Mouse (Mus musculus): ENCODE results near the gene Ctnnd2. TPM values are rescaled to one million over a fixed set of nuclear protein-coding genes. Genes with fewer than 3 reads are reported as not detected.
A peak's percentile ranks its signal among the peaks of the same experiment; 100 is the strongest.
"Not testable (repeated sequence)": the region's sequence is repeated elsewhere in the genome, so short reads cannot be mapped to it uniquely, and the experiment has no call there.

Ctnnd2 gene
- polyA plus RNA-seq (2015; fragmentation: Nextera tagmentation; extraction: Ambion mirVana): 0.05 and 0.15 TPM in 2 replicates

GRCm38 (mm10) chr15:30172391-30173281, at the start of gene Ctnnd2:
TSS of gene Ctnnd2 (plus strand) at chr15:30172593.
- Histone ChIP-seq H3K4me2 (ENCODE audit: low read depth, low read length) (peak within 1 kb of the TSS; percentile 70), H3K27me3 (ENCODE audit: insufficient read depth, low read length) (peaks cover 39% of the 10 kb centered on the region), H3K4me3 (ENCODE audit: low read depth, low read length) (peak within 1 kb of the TSS; percentile 42), H3K9me3 (ENCODE audit: low read length) (no peaks in the 10 kb centered on the region), H3K9ac (replicated peaks) (no peak within 1 kb of the TSS), H3K4me1 (ENCODE audit: insufficient read depth) (0 out of 2 replicates have a peak, but pooled peaks cover 3% of the 10 kb centered on the region), H3K36me3 (replicated peaks; ENCODE audit: insufficient read depth, low read length) (no peaks in the 10 kb centered on the region), H3K27ac (ENCODE audit: low read depth) (no peak within 1 kb of the TSS)
- peak; percentile 47 for ATAC-seq
- TF ChIP-seq EP300 (IDR thresholded peaks at IDR 0.05; ENCODE audit: low read depth) (no peak), CTCF (IDR thresholded peaks at IDR 0.05; ENCODE audit: low read depth) (no peak)
- DNase-seq: peak; percentile 37
- WGBS (ENCODE audit: insufficient replicate concordance): under 1% methylated on average over 69 of the region's 136 CpGs

- Histone ChIP-seq H3K9me3 (ENCODE audit: low read length) (no peaks in the 10 kb centered on the region), H3K9ac (replicated peaks) (no peak overlapping the region), H3K27me3 (ENCODE audit: insufficient read depth, low read length) (no peaks in the 10 kb centered on the region), H3K27ac (ENCODE audit: low read depth) (no peak overlapping the region), H3K4me3 (ENCODE audit: low read depth, low read length) (no peak overlapping the region), H3K4me2 (ENCODE audit: low read depth, low read length) (no peak overlapping the region), H3K4me1 (ENCODE audit: insufficient read depth) (no peaks in the 10 kb centered on the region), H3K36me3 (replicated peaks; ENCODE audit: insufficient read depth, low read length) (no peaks in the 10 kb centered on the region)
- TF ChIP-seq EP300 (IDR thresholded peaks at IDR 0.05; ENCODE audit: low read depth): no peak
- TF ChIP-seq CTCF (IDR thresholded peaks at IDR 0.05; ENCODE audit: low read depth): no peak
- DNase-seq: no peak
- 67% methylated on average over 6 of the region's 6 CpGs for WGBS (ENCODE audit: insufficient replicate concordance)
- ATAC-seq: no peak
Measured at GRCm38 (mm10) chr15:30130705-30131104, 41.7 kb upstream of the Ctnnd2 start.

- H3K9me3 ChIP-seq (ENCODE audit: low read length); H3K4me2 ChIP-seq (ENCODE audit: low read depth, low read length); H3K4me3 ChIP-seq (ENCODE audit: low read depth, low read length); H3K4me1 ChIP-seq (ENCODE audit: insufficient read depth); H3K27ac ChIP-seq (ENCODE audit: low read depth); ATAC-seq; H3K9ac ChIP-seq (replicated peaks); DNase-seq; H3K27me3 ChIP-seq (ENCODE audit: insufficient read depth, low read length); H3K36me3 ChIP-seq (replicated peaks; ENCODE audit: insufficient read depth, low read length): not testable (repeated sequence)
- WGBS (ENCODE audit: insufficient replicate concordance): 39% methylated on average over 1 of the region's 1 CpGs
Measured at GRCm38 (mm10) chr15:30139626-30140025, 32.8 kb upstream of the Ctnnd2 start.

DNA sequence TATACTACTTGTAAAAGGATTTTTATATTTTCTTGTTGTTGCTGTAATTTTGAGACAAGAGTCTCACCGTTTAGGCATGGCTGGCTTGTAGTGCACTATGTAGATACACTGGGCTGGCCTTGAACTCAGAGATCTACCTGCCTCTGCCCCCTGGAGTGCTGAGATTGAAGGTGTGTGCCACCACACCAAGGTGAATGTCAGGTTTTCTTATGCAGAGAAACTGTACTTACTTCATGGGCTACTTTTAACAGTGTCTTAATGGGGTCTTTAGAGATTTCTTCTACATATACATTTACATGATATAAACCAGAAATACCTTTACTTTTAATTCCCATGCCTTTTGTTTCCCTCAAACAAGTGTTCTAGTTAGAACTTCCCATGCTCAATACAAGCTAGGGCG, 27.0 kb upstream of the Ctnnd2 start:
- H3K9me3 ChIP-seq (ENCODE audit: low read length): no peaks in the 10 kb centered on the region
- H3K4me2 ChIP-seq (ENCODE audit: low read depth, low read length): no peak overlapping the region
- no peak overlapping the region for H3K4me3 ChIP-seq (ENCODE audit: low read depth, low read length)
- H3K9ac ChIP-seq (replicated peaks): no peak overlapping the region
- 76% methylated on average over 2 of the region's 2 CpGs for WGBS (ENCODE audit: insufficient replicate concordance)
- no peaks in the 10 kb centered on the region for H3K36me3 ChIP-seq (replicated peaks; ENCODE audit: insufficient read depth, low read length)
- DNase-seq (no peak), ATAC-seq (no peak)
- TF ChIP-seq EP300 (IDR thresholded peaks at IDR 0.05; ENCODE audit: low read depth): no peak
- H3K27me3 ChIP-seq (ENCODE audit: insufficient read depth, low read length): no peaks in the 10 kb centered on the region
- H3K4me1 ChIP-seq (ENCODE audit: insufficient read depth): no peaks in the 10 kb centered on the region
- H3K27ac ChIP-seq (ENCODE audit: low read depth): no peak overlapping the region

DNA sequence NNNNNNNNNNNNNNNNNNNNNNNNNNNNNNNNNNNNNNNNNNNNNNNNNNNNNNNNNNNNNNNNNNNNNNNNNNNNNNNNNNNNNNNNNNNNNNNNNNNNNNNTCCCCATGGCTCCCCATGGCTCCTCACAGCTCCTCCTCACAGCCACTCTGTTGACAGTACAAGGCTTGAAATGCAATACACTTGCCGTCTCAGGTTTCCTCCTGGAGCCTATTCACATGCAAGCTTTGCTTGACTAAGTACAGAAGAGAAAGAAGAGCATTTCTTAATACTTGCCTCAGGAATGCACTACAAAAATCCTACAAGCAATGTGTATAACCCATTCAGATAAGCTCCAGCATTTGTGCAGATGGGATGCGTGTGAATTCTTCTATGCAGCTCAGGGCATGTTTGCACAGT, 20.2 kb upstream of the Ctnnd2 start:
- no peaks in the 10 kb centered on the region for H3K4me1 ChIP-seq (ENCODE audit: insufficient read depth)
- WGBS (ENCODE audit: insufficient replicate concordance): 43% methylated on average over 2 of the region's 2 CpGs
- H3K4me2 ChIP-seq (ENCODE audit: low read depth, low read length): no peak overlapping the region
- DNase-seq (no peak), ATAC-seq (no peak)
- no peaks in the 10 kb centered on the region for H3K27me3 ChIP-seq (ENCODE audit: insufficient read depth, low read length)
- no peak overlapping the region for H3K9ac ChIP-seq (replicated peaks)
- no peak overlapping the region for H3K27ac ChIP-seq (ENCODE audit: low read depth)
- no peaks in the 10 kb centered on the region for H3K36me3 ChIP-seq (replicated peaks; ENCODE audit: insufficient read depth, low read length)
- TF ChIP-seq CTCF (IDR thresholded peaks at IDR 0.05; ENCODE audit: low read depth) (no peak), EP300 (IDR thresholded peaks at IDR 0.05; ENCODE audit: low read depth) (no peak)
- no peak overlapping the region for H3K4me3 ChIP-seq (ENCODE audit: low read depth, low read length)
- no peaks in the 10 kb centered on the region for H3K9me3 ChIP-seq (ENCODE audit: low read length)

DNA sequence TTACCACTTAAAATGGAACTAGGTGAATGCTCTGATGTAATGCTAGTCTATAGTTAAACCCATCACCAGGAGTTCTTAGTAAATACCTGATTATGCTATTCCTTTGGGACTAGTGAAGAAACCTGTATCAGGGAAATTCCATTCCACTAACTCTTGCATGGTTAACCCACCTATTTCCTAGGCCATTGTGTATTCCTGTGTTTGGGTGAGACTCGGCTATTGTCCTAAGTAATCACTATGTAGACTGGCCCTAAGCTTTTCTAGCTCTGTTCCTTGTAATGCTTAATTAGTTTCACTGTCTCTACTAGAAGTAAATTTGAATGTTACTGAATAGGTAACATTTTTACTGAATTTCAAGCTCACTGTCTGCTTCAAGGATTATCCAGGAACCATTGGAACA, 14.4 kb upstream of the Ctnnd2 start:
- DNase-seq (no peak), ATAC-seq (no peak)
- Histone ChIP-seq H3K4me3 (ENCODE audit: low read depth, low read length) (no peak overlapping the region), H3K27ac (ENCODE audit: low read depth) (no peak overlapping the region), H3K9me3 (ENCODE audit: low read length) (no peaks in the 10 kb centered on the region), H3K27me3 (ENCODE audit: insufficient read depth, low read length) (no peaks in the 10 kb centered on the region), H3K4me1 (ENCODE audit: insufficient read depth) (no peaks in the 10 kb centered on the region), H3K9ac (replicated peaks) (no peak overlapping the region), H3K4me2 (ENCODE audit: low read depth, low read length) (no peak overlapping the region), H3K36me3 (replicated peaks; ENCODE audit: insufficient read depth, low read length) (no peaks in the 10 kb centered on the region)
- TF ChIP-seq EP300 (IDR thresholded peaks at IDR 0.05; ENCODE audit: low read depth) (no peak), CTCF (IDR thresholded peaks at IDR 0.05; ENCODE audit: low read depth) (no peak)
- WGBS (ENCODE audit: insufficient replicate concordance): 89% methylated on average over 1 of the region's 1 CpGs

All from liver, postnatal 0 days (tissue).